Mouse (Mus musculus) CH12.LX (cell line): ENCODE results near the gene Arhgap44.

ENCODE experiments used
- CTCF ChIP-seq, 2 experiments: IDR thresholded peaks in 1 of 2; conservative IDR thresholded peaks in 1 of 2; 2 replicates each; pipeline ENCODE4 v1.5.1; 2011 to 2012; ENCODE audit warnings: low read depth in 2 of 2, low read length in 2 of 2, improper control_type of control experiment in 1 of 2, inconsistent platforms in 1 of 2, mild to moderate bottlenecking in 1 of 2, moderate library complexity in 1 of 2
- ELF1 ChIP-seq: IDR thresholded peaks from 2 replicates; pipeline ENCODE4 v1.6.1; 2014; ENCODE audit warnings: low read depth, mild to moderate bottlenecking, inconsistent platforms, low read length, improper control_type of control experiment
- KAT2A ChIP-seq: IDR thresholded peaks from 2 replicates; pipeline ENCODE4 v1.6.1; 2012; ENCODE audit warnings: low read length, improper control_type of control experiment, inconsistent platforms; ENCODE audit not compliant: insufficient replicate concordance
- MAX ChIP-seq: IDR thresholded peaks from 2 replicates; pipeline ENCODE4 v1.6.1; 2011; ENCODE audit warnings: low read length, improper control_type of control experiment
- NRF1 ChIP-seq: IDR thresholded peaks from 2 replicates; pipeline ENCODE4 v1.6.1; 2014; ENCODE audit warnings: low read depth, mild to moderate bottlenecking, inconsistent platforms, low read length, improper control_type of control experiment, moderate library complexity
- POLR2A ChIP-seq: IDR thresholded peaks from 2 replicates; pipeline ENCODE4 v1.6.1; 2011; ENCODE audit warnings: low read depth, mild to moderate bottlenecking, improper control_type of control experiment, low read length
- RCOR1 ChIP-seq: conservative IDR thresholded peaks from 2 replicates; pipeline ENCODE4 v1.6.1; 2012; ENCODE audit warnings: low read depth, mild to moderate bottlenecking, inconsistent platforms, low read length, improper control_type of control experiment
- SIN3A ChIP-seq: IDR thresholded peaks from 2 replicates; pipeline ENCODE4 v1.6.1; 2012; ENCODE audit warnings: low read length, improper control_type of control experiment, inconsistent platforms
- USF1 ChIP-seq: IDR thresholded peaks from 2 replicates; pipeline ENCODE4 v1.6.1; 2014; ENCODE audit warnings: low read depth, mild to moderate bottlenecking, inconsistent platforms, low read length, improper control_type of control experiment
- USF2 ChIP-seq: conservative IDR thresholded peaks from 2 replicates; pipeline ENCODE4 v1.6.1; 2011; ENCODE audit warnings: low read depth, low read length, improper control_type of control experiment

GRCm38 (mm10) chr11:65107151-65107550 is 55.6 kb downstream of the Arhgap44 start:
- no peak for TF ChIP-seq CTCF (conservative IDR thresholded peaks at IDR 0.05 in 1 of 2, IDR thresholded peaks at IDR 0.05 in 1 of 2; ENCODE audit: low read depth in 2 of 2, low read length in 2 of 2)
- TF ChIP-seq ELF1: no peak
- TF ChIP-seq POLR2A: no peak
- TF ChIP-seq SIN3A: no peak
- no peak for TF ChIP-seq NRF1
- no peak for TF ChIP-seq RCOR1
- no peak for TF ChIP-seq USF2
- TF ChIP-seq USF1: no peak
- no peak for TF ChIP-seq KAT2A
- no peak for TF ChIP-seq MAX
